Mouse (Mus musculus) left cerebral cortex, adult 9 months (tissue): ENCODE measurements around the gene Rhox4g.
"Not testable (repeated sequence)": the region's sequence is repeated elsewhere in the genome, so short reads cannot be mapped to it uniquely, and the experiment has no call there.

Experiments used
- DNase-seq, 2 experiments: peaks; one replicate each; pipeline ENCODE4 v3.0.0; 2022; ENCODE audit warnings: low spot score in 2 of 2

The Rhox4g gene

GRCm38 (mm10) chrX:37651227-37651626 lies at the start of gene Rhox4g:
Gene Rhox4g, minus strand, starts transcription at chrX:37651327.
- DNase-seq = not testable (repeated sequence)

DNA sequence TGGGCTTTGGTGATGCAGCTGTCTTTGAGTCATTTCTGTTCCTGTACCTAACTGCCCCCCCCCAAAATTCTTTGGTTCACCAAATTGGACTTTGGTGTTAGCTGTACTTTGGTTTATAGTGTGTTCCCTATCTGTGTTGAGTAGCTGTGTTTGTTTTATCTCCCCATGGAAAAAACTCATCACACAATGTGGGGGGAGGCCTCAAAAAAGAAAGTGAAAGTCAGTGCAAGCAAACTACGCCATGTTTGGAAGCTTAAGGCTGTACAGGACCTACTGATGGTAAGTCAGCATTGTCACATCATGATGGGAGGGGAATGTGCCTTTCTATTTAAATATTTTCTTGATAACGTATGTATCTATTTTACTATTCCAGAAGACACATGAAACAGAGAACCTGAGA lies 41.1 kb upstream of the Rhox4g start:
- no peak for DNase-seq

DNA sequence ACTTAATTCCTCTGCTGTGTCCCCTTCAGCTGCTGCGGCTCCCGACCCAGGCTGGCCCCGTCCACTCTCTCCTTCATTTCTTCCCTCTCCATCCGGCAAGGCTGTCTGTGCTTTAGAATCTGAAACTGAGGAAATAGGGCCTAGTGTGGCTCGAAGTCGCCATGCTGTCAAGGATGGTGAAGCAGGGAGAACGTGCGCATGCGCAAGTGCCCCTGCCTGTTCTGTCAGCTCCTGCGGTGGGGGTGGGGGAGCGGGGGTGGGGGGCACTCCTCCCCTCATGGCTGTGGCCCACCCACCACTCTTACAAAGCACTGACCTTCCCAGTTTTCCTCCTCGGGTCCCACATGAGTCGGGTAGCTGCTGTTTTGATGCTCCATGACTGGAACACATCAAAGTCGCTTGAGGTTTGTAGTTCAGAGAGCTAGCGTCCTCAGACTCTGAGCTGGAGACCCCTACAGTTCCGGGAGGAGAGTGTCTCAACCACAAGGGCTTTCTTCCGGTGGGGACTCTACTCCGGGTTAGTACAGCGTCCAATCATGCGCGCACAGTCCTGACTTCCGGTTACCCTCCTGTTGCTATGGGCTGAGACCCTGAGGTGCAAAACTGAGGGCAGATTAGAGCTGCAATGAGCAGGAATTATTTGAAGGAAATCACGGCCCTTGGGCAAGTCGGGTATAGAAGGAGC lies 32.0 kb upstream of the Rhox4g start:
- DNase-seq = no peak

- DNase-seq = not testable (repeated sequence)
These were observed 22.1 kb upstream of the Rhox4g start, which contains the start of gene Rhox2h for GRCm38 (mm10) chrX:37673177-37673576. Gene Rhox2h, minus strand, starts transcription at chrX:37673277.

GRCm38 (mm10) chrX:37668664-37669063 lies 17.5 kb upstream of the Rhox4g start, which contains the start of gene Rhox3h:
Gene Rhox3h, minus strand, starts transcription at chrX:37668764.
- not testable (repeated sequence) for DNase-seq

GRCm38 (mm10) chrX:37643370-37643769 lies 7.8 kb downstream of the Rhox4g start, which contains the start of gene Rhox2g:
Gene Rhox2g, minus strand, starts transcription at chrX:37643470.
- not testable (repeated sequence) for DNase-seq

DNA sequence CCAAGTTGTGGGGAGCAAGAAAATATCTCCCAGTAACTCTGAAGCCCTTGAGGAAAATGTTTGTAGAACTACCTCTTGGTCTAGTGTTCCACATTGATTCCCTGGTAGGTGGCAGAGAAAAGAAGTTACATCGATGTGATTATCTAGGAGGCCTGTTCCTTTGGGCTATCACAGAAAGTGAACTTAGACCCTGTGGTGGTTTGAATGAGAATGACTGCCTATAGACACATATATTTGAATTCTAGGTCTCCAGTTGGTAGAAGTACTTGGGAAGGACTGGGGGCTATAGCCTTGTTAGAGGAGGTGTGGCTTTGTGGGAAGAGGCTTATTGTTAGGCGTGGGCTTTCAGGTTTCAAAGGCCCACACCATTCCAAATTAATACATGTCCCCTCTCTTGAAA lies 22.6 kb downstream of the Rhox4g start, which contains the start of gene Rhox3g:
TSS of gene Rhox3g (minus strand) at position 101 of the 400 bp plus-strand sequence.
- not testable (repeated sequence) for DNase-seq

DNA sequence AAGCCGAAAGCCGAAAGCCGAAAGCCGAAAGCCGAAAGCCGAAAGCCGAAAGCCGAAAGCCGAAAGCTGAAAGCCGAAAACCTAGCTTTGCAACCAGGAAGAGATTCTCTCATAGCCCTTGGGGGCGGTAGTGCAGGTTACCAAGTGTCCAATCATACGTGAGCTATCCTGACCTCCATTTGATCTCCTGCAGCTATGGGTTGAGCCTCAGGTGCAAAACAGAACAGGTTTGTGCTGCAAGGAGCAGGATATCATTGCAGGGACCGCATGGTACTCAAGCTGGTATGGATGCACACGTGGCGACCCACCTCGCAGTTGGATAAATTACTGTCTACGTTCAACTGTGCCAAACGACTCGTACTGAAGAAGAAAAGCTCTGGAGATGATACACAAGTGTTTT lies 43.5 kb downstream of the Rhox4g start, which contains the start of gene Rhox4f:
TSS of gene Rhox4f (minus strand) at position 101 of the 400 bp plus-strand sequence.
- not testable (repeated sequence) for DNase-seq
